Mouse (Mus musculus): ENCODE data around the gene Ddah2.

Gene Ddah2

DNA sequence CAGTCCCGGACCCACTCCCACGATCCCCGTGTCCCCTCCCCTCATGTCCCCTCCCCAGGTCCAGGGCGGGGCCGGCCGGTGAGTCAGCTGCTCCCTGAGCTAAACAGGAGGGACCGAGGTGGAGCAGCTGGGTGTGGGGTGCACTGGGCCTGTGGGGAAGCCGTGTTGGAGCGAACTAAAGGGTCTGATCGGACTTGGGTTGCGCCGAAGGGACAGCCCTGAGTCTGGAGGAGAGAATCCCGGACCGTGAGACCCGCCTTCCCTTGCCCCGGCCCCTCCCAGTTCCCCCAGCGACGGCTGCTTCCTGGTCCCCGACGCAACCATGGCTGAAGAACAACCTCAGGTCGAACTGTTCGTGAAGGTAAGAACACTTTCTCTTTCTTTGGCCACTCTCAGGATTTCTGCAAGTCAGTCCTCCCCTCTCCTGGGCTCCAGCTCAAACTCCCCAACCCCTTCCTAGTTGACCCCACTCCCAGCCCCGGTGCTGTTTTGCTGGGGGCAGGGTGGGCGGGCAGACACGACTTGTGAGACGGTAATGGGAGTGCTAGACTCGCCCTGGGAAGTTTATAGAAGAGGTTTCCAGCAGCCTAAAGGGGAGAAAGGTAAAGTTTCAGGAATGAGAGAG lies 8.6 kb upstream of the Ddah2 start:
- WGBS = 6% methylated on average over 27 of the region's 27 CpGs

DNA sequence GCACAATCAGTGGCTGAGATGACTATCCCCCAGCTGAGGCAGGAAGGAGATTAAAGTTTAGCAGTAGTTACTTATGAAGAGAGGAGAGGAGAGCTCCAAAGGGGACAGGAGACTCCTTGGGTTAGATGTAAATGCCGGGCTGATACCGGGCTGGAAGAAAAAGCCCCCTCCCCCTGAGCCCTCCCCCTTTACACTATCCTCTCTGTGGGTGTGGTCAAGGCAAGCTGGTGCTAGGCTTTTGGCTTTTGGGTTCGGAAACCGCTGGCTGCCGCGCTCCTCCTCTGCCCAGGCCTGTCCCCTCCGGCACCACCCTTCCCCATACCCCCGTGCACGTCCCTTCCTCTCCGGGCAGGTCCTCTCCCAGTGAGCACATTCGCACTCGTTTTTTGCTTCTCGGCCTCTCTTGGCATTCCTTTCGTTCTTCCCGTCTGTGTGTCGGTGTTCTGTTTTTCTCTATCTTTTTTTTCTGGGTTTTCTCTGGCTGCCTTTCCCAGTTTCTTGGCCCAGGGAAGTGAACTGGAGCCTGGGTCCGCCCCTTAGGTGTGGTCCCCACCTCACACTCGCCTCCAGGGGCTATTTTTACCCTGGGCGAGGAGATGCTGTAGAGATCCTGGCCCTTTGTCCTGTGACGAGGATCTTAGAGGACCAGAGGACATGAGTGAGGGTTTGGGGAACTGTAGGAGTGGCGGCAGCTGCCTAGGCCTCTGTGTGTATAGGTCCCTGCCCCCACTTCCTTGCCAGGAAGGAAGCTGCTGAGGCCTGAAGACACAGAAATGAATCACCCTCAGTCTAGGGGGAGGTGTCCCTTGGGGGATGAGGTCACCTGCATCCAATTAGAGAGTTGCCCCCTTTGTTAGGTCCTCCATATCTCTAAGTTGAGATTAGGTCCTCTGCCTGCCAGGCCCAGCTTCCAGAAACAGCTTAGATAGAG lies 7.4 kb upstream of the Ddah2 start:
- WGBS = 24% methylated on average over 21 of the region's 21 CpGs

DNA sequence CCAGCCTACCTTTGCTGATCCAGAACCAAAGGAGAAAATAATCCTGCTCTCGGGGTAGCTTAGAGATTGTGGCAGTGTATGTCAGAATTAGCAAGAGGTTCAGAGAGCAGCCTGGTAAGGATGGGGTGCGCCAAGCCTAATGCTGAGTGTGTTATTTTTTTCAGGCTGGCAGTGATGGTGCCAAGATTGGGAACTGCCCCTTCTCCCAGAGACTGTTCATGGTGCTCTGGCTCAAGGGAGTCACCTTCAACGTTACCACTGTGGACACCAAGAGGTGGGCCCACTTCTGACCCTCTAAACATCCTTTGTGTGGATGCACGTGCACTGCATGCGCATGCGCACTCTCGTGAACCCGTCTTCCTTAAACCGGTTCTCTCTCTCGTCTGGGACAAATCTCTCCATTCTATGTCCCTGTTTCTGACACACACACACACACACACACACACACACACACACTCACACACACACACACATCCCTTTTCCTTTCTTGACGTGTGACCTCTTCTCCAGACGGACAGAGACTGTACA lies 6.5 kb upstream of the Ddah2 start:
- WGBS = 78% methylated on average over 12 of the region's 12 CpGs

- 86% methylated on average over 7 of the region's 7 CpGs for WGBS
Measured at GRCm38 (mm10) chr17:35055691-35056495, 2.9 kb upstream of the Ddah2 start.

DNA sequence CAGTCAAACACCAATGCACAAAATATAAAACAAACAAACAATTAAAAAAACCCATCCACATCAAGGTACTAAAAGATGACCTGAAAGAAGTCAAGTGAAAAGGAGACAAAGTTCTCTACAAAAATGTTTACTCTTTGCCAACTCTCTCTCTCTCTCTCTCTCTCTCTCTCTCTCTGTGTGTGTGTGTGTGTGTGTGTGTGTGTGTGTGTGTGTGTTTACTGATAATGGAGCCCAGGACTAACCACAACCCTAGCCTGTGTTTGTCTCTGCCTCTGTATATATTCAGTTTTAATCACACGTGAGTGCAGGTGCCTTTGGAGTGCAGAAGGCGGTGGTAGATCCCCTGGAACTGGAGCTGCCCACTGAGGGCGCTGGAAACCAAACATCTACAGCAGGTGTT lies 1.7 kb upstream of the Ddah2 start:
- 87% methylated on average over 3 of the region's 3 CpGs for WGBS

DNA sequence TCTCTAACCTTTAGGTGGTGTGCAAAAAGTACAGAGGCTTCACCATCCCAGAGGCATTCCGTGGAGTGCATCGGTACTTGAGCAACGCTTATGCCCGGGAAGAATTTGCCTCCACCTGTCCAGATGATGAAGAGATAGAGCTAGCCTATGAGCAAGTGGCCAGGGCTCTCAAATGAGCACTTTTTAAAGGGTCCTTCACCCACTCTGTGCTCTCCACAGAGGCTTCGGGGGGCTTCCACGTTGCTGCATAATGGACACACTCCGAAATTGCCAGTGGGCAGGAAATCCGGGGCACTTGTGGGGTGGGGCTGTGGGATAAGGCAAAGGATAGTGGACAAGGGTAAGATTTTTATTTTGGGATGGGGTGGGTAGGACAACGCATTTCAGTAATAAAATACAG lies 519 bp upstream of the Ddah2 start:
- WGBS = 66% methylated on average over 9 of the region's 9 CpGs

DNA sequence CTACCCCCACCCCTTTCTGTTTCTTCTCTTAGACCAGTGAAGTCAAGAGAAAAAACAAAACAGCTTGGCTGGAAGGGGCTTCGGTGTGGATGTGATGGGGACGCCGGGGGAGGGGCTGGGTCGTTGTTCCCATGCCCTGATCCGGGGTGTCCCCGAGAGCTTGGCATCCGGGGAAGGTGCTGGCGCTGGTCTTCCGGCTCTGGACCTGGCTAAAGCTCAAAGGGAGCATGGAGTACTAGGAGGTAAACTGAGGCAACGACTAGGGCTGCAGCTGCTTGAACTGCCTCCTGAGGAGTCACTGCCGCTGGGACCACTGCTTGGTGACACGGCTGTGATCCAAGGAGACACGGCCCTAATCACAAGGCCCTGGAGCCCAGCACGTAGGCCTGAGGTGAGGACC lies 1.2 kb downstream of the Ddah2 start:
- 25% methylated on average over 14 of the region's 14 CpGs for WGBS

DNA sequence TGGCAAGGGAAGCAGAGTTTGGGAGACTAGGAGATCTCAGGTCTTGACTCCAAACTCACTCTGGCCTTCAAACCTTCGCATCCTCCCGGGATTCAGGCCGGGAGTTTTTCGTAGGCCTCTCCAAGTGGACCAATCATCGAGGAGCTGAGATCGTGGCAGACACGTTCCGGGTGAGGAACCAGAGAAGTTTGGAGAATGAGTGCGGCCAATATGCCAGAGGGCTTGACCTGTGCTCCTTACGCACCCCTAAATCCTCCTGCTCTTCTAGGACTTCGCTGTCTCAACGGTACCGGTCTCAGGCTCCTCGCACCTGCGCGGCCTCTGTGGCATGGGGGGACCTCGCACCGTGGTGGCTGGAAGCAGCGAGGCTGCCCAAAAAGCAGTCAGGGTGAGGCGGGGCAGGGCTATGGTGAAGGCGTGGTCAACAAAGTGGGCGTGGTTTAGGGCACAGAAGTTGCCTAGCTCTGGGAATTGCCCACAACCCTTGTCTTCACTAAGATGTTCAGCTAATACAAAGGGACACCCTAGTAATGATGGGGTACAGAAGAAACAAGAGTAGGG lies 2.0 kb downstream of the Ddah2 start:
- WGBS = 78% methylated on average over 22 of the region's 22 CpGs

- WGBS = 84% methylated on average over 8 of the region's 8 CpGs
Measured at GRCm38 (mm10) chr17:35061299-35061698, 2.5 kb downstream of the Ddah2 start.

DNA sequence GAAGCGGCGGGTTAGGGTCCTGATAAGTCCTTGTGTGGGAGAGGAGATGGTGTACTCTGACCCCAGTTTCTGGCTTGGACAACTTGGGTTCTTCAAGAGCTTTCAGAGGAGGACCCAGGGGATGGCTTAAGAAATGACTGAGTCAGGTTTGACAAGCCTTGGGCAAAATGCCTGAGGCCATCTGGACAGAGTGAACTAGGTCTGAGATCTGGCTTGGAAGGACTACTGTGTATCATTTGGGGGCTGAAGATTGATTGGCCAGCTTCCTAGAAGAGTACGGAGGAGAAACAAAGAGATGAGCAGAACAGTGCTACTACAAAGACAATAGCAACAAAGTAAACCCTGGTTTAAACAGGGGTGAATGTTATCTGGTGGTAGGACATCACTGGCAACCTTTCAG lies 4.6 kb downstream of the Ddah2 start:
- WGBS = 91% methylated on average over 3 of the region's 3 CpGs

GRCm38 (mm10) chr17:35064378-35064877 lies 5.6 kb downstream of the Ddah2 start:
- 73% methylated on average over 10 of the region's 10 CpGs for WGBS

GRCm38 (mm10) chr17:35064951-35065947 lies 6.4 kb downstream of the Ddah2 start, which contains the start of gene Ly6g6c:
Ly6g6c (plus strand) TSS chr17:35065388.
- 21% methylated on average over 48 of the region's 48 CpGs for WGBS

GRCm38 (mm10) chr17:35066084-35066483 lies 7.2 kb downstream of the Ddah2 start, which contains the start of gene Mpig6b:
Mpig6b (minus strand) TSS chr17:35066184.
- 69% methylated on average over 10 of the region's 10 CpGs for WGBS

DNA sequence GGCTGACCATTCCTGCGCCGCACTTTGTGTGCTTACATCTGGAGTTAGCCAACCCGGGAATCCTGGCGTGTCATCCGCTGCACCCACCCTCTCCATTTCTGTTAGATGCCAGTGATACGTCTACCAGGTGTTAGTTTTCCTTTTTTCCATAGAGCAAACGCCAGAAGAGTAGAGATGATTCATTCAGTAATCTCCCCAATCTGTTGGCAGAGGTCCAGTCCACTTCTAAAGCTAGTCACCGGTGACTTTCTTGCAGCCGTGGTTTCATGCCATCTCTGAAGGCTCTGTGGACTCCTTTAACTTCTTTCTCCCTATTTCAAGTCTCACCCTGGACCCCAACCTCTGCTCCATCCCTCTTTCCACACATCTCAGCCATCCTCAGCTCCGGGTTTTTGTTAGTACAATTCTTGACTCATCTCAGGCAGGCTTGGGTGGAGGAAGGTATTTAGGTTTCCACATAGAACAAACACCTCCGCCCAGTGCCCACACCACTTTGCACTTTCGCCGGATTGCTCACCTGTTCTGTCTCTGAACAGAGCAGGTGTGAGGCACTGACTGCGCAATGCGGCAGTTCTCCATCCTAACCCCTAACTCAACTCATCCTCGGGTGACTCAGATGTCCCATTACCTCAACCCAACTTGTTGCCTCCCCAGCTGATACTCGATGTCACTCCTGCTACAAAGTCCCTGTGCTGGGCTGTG lies 9.5 kb downstream of the Ddah2 start:
- 60% methylated on average over 17 of the region's 17 CpGs for WGBS

DNA sequence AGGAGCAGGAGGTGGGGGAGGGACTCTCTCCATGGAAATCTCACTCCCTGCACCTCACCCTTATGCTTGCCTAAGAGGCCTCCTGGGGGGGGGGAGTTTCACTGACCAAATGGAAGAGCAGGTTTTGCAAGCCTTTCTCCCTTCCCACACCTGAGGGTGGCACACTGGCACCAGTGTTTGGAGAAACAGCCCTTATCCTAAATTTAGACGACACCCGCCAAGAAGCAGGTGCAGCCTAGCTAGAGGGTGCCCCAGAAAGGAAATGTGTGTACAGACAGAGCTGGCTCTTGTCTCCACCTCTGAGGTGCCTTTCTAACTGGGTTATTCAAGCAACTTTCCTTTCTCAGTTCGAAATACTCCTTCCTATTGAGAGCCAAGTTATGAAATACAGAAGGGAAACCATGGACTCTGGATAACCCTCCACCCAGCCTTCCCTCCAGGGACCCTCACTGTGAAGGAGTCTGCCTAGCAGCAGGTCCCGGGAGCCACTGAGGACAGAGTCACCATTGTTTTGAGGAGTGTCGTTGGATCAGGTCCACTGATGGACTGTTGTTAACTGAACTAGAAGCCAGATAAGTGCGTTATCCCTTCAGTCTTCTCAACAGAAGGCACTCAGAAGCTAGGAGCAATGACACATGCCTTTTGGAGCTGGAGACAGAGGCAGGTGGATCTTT lies 11.9 kb downstream of the Ddah2 start:
- 45% methylated on average over 6 of the region's 6 CpGs for WGBS

- 85% methylated on average over 9 of the region's 9 CpGs for WGBS
Measured at GRCm38 (mm10) chr17:35071454-35071853, 12.6 kb downstream of the Ddah2 start.

- WGBS = 62% methylated on average over 17 of the region's 17 CpGs
Measured at GRCm38 (mm10) chr17:35074097-35074496, 15.3 kb downstream of the Ddah2 start.

GRCm38 (mm10) chr17:35076507-35077176 lies 17.8 kb downstream of the Ddah2 start, which contains the start of gene Ly6g6e:
Ly6g6e (plus strand) TSS chr17:35076902.
- WGBS = 46% methylated on average over 10 of the region's 10 CpGs

All from cerebral cortex, adult 2 months (tissue).